Mouse (Mus musculus) midbrain, embryonic 14.5 days (tissue): ENCODE measurements around the gene Mycbpap. TPM values are rescaled to one million over a fixed set of nuclear protein-coding genes. Genes with fewer than 3 reads are reported as not detected.

Source experiments
- ATAC-seq: fragments of 200-750 bp; cut with Nextera tagmentation; 2 replicates; pipeline ENCODE4 v1.8.0; 2017; ENCODE audit warnings: moderate number of reproducible peaks, moderate library complexity; ENCODE audit not compliant: low FRiP score, low TSS enrichment
- DNase-seq: peaks from one replicate; pipeline ENCODE4 v3.0.0-alpha.2; 2015
- H3K27ac ChIP-seq: fragments of 300-500 bp; sonication (generic); replicated peaks from 2 replicates; pipeline ENCODE4 v1.5.1; 2014; ENCODE audit warnings: mild to moderate bottlenecking, low read depth, low read length, moderate library complexity
- H3K27me3 ChIP-seq: fragments of 300-500 bp; sonication (generic); 2 replicates; pipeline ENCODE4 v1.6.1; 2014; ENCODE audit warnings: low read length, control low read depth, mixed read lengths; ENCODE audit not compliant: control insufficient read depth, insufficient read depth
- H3K36me3 ChIP-seq: fragments of 300-500 bp; sonication (generic); 2 replicates; pipeline ENCODE4 v1.6.1; 2014; ENCODE audit warnings: low read length, control low read depth; ENCODE audit not compliant: control insufficient read depth, insufficient read depth
- H3K4me1 ChIP-seq: fragments of 300-500 bp; sonication (generic); 2 replicates; pipeline ENCODE4 v1.6.1; 2014; ENCODE audit warnings: mild to moderate bottlenecking, antibody characterized with exemption, low read length, control low read depth; ENCODE audit not compliant: control insufficient read depth, insufficient read depth
- H3K4me2 ChIP-seq: fragments of 300-500 bp; sonication (generic); 2 replicates; pipeline ENCODE4 v1.6.1; 2014; ENCODE audit warnings: mild to moderate bottlenecking, low read length, moderate library complexity
- H3K4me3 ChIP-seq: fragments of 300-500 bp; sonication (generic); replicated peaks from 2 replicates; pipeline ENCODE4 v1.5.1; 2014; ENCODE audit warnings: low read depth, low read length
- H3K9ac ChIP-seq: fragments of 300-500 bp; sonication (generic); replicated peaks from 2 replicates; pipeline ENCODE4 v1.6.1; 2014; ENCODE audit warnings: mild to moderate bottlenecking, low read length, moderate library complexity
- H3K9me3 ChIP-seq: fragments of 300-500 bp; sonication (generic); 2 replicates; pipeline ENCODE4 v1.6.1; 2016; ENCODE audit warnings: low read length, control low read depth, mixed read lengths; ENCODE audit not compliant: control insufficient read depth
- WGBS: fragments of 180-500 bp; shearing (Covaris S2); extraction: QIAGEN DNeasy Blood & Tissue Kit; methylation state at CpG from one replicate; pipeline ENCODE4 v1.1.7; 2014; 5-methylcytosine and 5-hydroxymethylcytosine counted together
- polyA plus RNA-seq: library from polyadenylated mRNA; unstranded; fragments of >200 nt; fragmentation: Nextera tagmentation; extraction: Ambion mirVana; gene quantifications from 2 replicates; pipeline ENCODE4 v1.2.1, GENCODE M21; 2014

Gene Mycbpap
- polyA plus RNA-seq, 1 experiment from 2014 or later: 3.3 TPM

GRCm38 (mm10) chr11:94482738-94483137 lies 38.8 kb downstream of the Mycbpap start:
- H3K4me3 ChIP-seq: no peak overlapping the region
- peaks cover 10% of the 10 kb centered on the region; the same call in 1 of the 2 replicates for H3K27me3 ChIP-seq
- DNase-seq (no peak), ATAC-seq (no peak)
- no peak overlapping the region for H3K4me2 ChIP-seq
- no peaks in the 10 kb centered on the region for H3K4me1 ChIP-seq
- no peaks in the 10 kb centered on the region for H3K36me3 ChIP-seq
- no peak overlapping the region for H3K9ac ChIP-seq
- no peak overlapping the region for H3K27ac ChIP-seq
- 95% methylated on average over 11 of the region's 11 CpGs for WGBS
- no peaks in the 10 kb centered on the region for H3K9me3 ChIP-seq

- Histone ChIP-seq H3K9me3 (no peaks in the 10 kb centered on the region), H3K4me2 (no peak overlapping the region), H3K36me3 (no peaks in the 10 kb centered on the region), H3K27ac (no peak overlapping the region), H3K4me3 (no peak overlapping the region), H3K9ac (no peak overlapping the region), H3K4me1 (no peaks in the 10 kb centered on the region), H3K27me3 (peaks cover 11% of the 10 kb centered on the region; the same call in 1 of the 2 replicates)
- 93% methylated on average over 7 of the region's 7 CpGs for WGBS
- DNase-seq: no peak
- no peak for ATAC-seq
Observed at GRCm38 (mm10) chr11:94481963-94482362, 39.6 kb downstream of the Mycbpap start.

GRCm38 (mm10) chr11:94480382-94480781 lies 41.2 kb downstream of the Mycbpap start:
- Histone ChIP-seq H3K4me1 (peaks cover 6% of the 10 kb centered on the region; the same call in 1 of the 2 replicates), H3K4me3 (no peak overlapping the region), H3K9me3 (no peaks in the 10 kb centered on the region), H3K9ac (no peak overlapping the region), H3K4me2 (no peak overlapping the region), H3K27me3 (peaks cover 14% of the 10 kb centered on the region; the same call in 1 of the 2 replicates), H3K27ac (no peak overlapping the region), H3K36me3 (no peaks in the 10 kb centered on the region)
- no peak for DNase-seq
- ATAC-seq: no peak
- WGBS: 67% methylated on average over 9 of the region's 9 CpGs

- ATAC-seq: no peak
Observed at GRCm38 (mm10) chr11:94477651-94478050, 43.9 kb downstream of the Mycbpap start.

GRCm38 (mm10) chr11:94475722-94476121 lies 45.8 kb downstream of the Mycbpap start:
- H3K9ac ChIP-seq: no peak overlapping the region

More at GRCm38 (mm10) chr11:94477651-94478050, 43.9 kb downstream of the Mycbpap start:
- Histone ChIP-seq H3K9me3 (no peaks in the 10 kb centered on the region), H3K27me3 (peaks cover 21% of the 10 kb centered on the region; the same call in 1 of the 2 replicates), H3K4me1 (peaks cover 16% of the 10 kb centered on the region), H3K4me3 (no peak overlapping the region), H3K27ac (no peak overlapping the region), H3K9ac (no peak overlapping the region), H3K4me2 (no peak overlapping the region), H3K36me3 (no peaks in the 10 kb centered on the region)
- WGBS: 67% methylated on average over 6 of the region's 6 CpGs
- DNase-seq: no peak

GRCm38 (mm10) chr11:94474544-94474910 lies 47.0 kb downstream of the Mycbpap start:
- ATAC-seq (no peak), DNase-seq (no peak)
- no peaks in the 10 kb centered on the region for H3K36me3 ChIP-seq
- peaks cover 21% of the 10 kb centered on the region; the same call in 1 of the 2 replicates for H3K27me3 ChIP-seq
- H3K9ac ChIP-seq: no peak overlapping the region
- peak overlapping the region; percentile 99 for H3K4me2 ChIP-seq
- H3K9me3 ChIP-seq: no peaks in the 10 kb centered on the region
- peak overlapping the region; percentile 78 for H3K4me3 ChIP-seq
- WGBS: 2% methylated on average over 11 of the region's 11 CpGs
- H3K4me1 ChIP-seq: peaks cover 44% of the 10 kb centered on the region
- peak overlapping the region; percentile 78; the same call in 1 of the 2 replicates for H3K27ac ChIP-seq

More at GRCm38 (mm10) chr11:94475722-94476121, 45.8 kb downstream of the Mycbpap start:
- Histone ChIP-seq H3K36me3 (no peaks in the 10 kb centered on the region), H3K27me3 (peaks cover 21% of the 10 kb centered on the region; the same call in 1 of the 2 replicates), H3K4me3 (no peak overlapping the region), H3K4me1 (peaks cover 32% of the 10 kb centered on the region), H3K27ac (no peak overlapping the region), H3K9me3 (no peaks in the 10 kb centered on the region), H3K4me2 (0 out of 2 replicates have a peak overlapping the region, but pooled peaks have one; percentile 23)
- 10% methylated on average over 11 of the region's 11 CpGs for WGBS
- ATAC-seq (no peak), DNase-seq (peak; percentile 37)

- peaks cover 21% of the 10 kb centered on the region; the same call in 1 of the 2 replicates for H3K27me3 ChIP-seq
- peak within 1 kb of the TSS; percentile 99 for H3K4me2 ChIP-seq
- H3K36me3 ChIP-seq: no peaks in the 10 kb centered on the region
- peak within 1 kb of the TSS; percentile 78 for H3K4me3 ChIP-seq
- peaks cover 50% of the 10 kb centered on the region for H3K4me1 ChIP-seq
- DNase-seq (peak; percentile 94), ATAC-seq (peak; percentile 83)
- WGBS: under 1% methylated on average over 58 of the region's 71 CpGs
- no peaks in the 10 kb centered on the region for H3K9me3 ChIP-seq
- H3K9ac ChIP-seq: peak within 1 kb of the TSS; percentile 96
- peak within 1 kb of the TSS; percentile 78 for H3K27ac ChIP-seq
Observed at GRCm38 (mm10) chr11:94473707-94474543, 47.6 kb downstream of the Mycbpap start, which contains the start of gene Cacna1g. Gene Cacna1g, minus strand, starts transcription at chr11:94474198.

GRCm38 (mm10) chr11:94472916-94473706 lies 48.4 kb downstream of the Mycbpap start:
- Histone ChIP-seq H3K27ac (peak overlapping the region; percentile 78), H3K36me3 (no peaks in the 10 kb centered on the region), H3K27me3 (peaks cover 17% of the 10 kb centered on the region; the same call in 1 of the 2 replicates), H3K4me3 (peak overlapping the region; percentile 78), H3K4me1 (peaks cover 55% of the 10 kb centered on the region), H3K9me3 (no peaks in the 10 kb centered on the region), H3K4me2 (peak overlapping the region; percentile 99), H3K9ac (peak overlapping the region; percentile 96)
- WGBS: 1% methylated on average over 51 of the region's 52 CpGs
- DNase-seq (peak; percentile 63), ATAC-seq (no peak)
